Mouse (Mus musculus): Measurements from ENCODE around the gene Prr11. TPM values are rescaled to one million over a fixed set of nuclear protein-coding genes. Genes with fewer than 3 reads are reported as not detected.

Prr11 gene
- total and polyA plus RNA-seq, 3 experiments: 0.18 to 0.36 (median 0.29) TPM

GRCm38 (mm10) chr11:87125562-87125961, 17.1 kb upstream of the Prr11 start:
- Histone ChIP-seq H3K4me3 (no peak overlapping the region), H3K36me3 (ENCODE audit: control insufficient read depth, insufficient read depth, low read length) (no peaks in the 10 kb centered on the region), H3K79me2 (replicated peaks; ENCODE audit: control insufficient read depth, insufficient read depth, low read length) (0 out of 2 replicates have a peak, but pooled peaks cover 1% of the 10 kb centered on the region), H3K27me3 (ENCODE audit: control insufficient read depth, insufficient read depth, low read length) (no peaks in the 10 kb centered on the region), H3K27ac (no peak overlapping the region), H3K4me1 (ENCODE audit: control insufficient read depth, insufficient read depth, low read length) (peaks cover 1% of the 10 kb centered on the region; the same call in 1 of the 2 replicates), H3K9ac (ENCODE audit: low read depth, low read length) (no peak overlapping the region)
- no peak for TF ChIP-seq CTCF (IDR thresholded peaks at IDR 0.05)
- no peak for TF ChIP-seq EP300 (IDR thresholded peaks at IDR 0.05; ENCODE audit: insufficient read depth, low read depth, low read length)
- no peak for TF ChIP-seq POLR2A (IDR thresholded peaks at IDR 0.05; ENCODE audit: insufficient read depth, low read depth, low read length)
- 63% methylated on average over 4 of the region's 4 CpGs for WGBS
- no peak for DNase-seq
- intact Hi-C loops (cut with DNase I): no loop called here

GRCm38 (mm10) chr11:87121864-87122263, 13.4 kb upstream of the Prr11 start:
- H3K27ac ChIP-seq: no peak overlapping the region
- H3K9ac ChIP-seq (ENCODE audit: low read depth, low read length): no peak overlapping the region
- 0 out of 2 replicates have a peak, but pooled peaks cover 1% of the 10 kb centered on the region for H3K79me2 ChIP-seq (replicated peaks; ENCODE audit: control insufficient read depth, insufficient read depth, low read length)
- no peak overlapping the region for H3K4me3 ChIP-seq
- DNase-seq: no peak
- H3K36me3 ChIP-seq (ENCODE audit: control insufficient read depth, insufficient read depth, low read length): no peaks in the 10 kb centered on the region
- intact Hi-C loops (cut with DNase I): no loop called here
- 66% methylated on average over 8 of the region's 8 CpGs for WGBS
- TF ChIP-seq CTCF (IDR thresholded peaks at IDR 0.05): no peak
- TF ChIP-seq EP300 (IDR thresholded peaks at IDR 0.05; ENCODE audit: insufficient read depth, low read depth, low read length): no peak
- TF ChIP-seq POLR2A (IDR thresholded peaks at IDR 0.05; ENCODE audit: insufficient read depth, low read depth, low read length): no peak
- no peaks in the 10 kb centered on the region for H3K4me1 ChIP-seq (ENCODE audit: control insufficient read depth, insufficient read depth, low read length)
- H3K27me3 ChIP-seq (ENCODE audit: control insufficient read depth, insufficient read depth, low read length): no peaks in the 10 kb centered on the region

- no peak overlapping the region for H3K27ac ChIP-seq
- intact Hi-C loops (cut with DNase I): loop anchor here (1.0 kb wide), 1 partner anchor 16 kb away; no protein-coding TSS in a partner anchor
- H3K9ac ChIP-seq (ENCODE audit: low read depth, low read length): no peak overlapping the region; the same call in 1 of the 2 replicates
- 7% methylated on average over 9 of the region's 9 CpGs for WGBS
- H3K4me3 ChIP-seq: peak overlapping the region; percentile 79
- DNase-seq: no peak
- H3K36me3 ChIP-seq (ENCODE audit: control insufficient read depth, insufficient read depth, low read length): peaks cover 3% of the 10 kb centered on the region
- H3K79me2 ChIP-seq (replicated peaks; ENCODE audit: control insufficient read depth, insufficient read depth, low read length): no peaks in the 10 kb centered on the region
- no peak for TF ChIP-seq POLR2A (IDR thresholded peaks at IDR 0.05; ENCODE audit: insufficient read depth, low read depth, low read length)
- H3K27me3 ChIP-seq (ENCODE audit: control insufficient read depth, insufficient read depth, low read length): no peaks in the 10 kb centered on the region
- H3K4me1 ChIP-seq (ENCODE audit: control insufficient read depth, insufficient read depth, low read length): no peaks in the 10 kb centered on the region
These were observed 1.8 kb upstream of the Prr11 start for GRCm38 (mm10) chr11:87110172-87110909.

DNA sequence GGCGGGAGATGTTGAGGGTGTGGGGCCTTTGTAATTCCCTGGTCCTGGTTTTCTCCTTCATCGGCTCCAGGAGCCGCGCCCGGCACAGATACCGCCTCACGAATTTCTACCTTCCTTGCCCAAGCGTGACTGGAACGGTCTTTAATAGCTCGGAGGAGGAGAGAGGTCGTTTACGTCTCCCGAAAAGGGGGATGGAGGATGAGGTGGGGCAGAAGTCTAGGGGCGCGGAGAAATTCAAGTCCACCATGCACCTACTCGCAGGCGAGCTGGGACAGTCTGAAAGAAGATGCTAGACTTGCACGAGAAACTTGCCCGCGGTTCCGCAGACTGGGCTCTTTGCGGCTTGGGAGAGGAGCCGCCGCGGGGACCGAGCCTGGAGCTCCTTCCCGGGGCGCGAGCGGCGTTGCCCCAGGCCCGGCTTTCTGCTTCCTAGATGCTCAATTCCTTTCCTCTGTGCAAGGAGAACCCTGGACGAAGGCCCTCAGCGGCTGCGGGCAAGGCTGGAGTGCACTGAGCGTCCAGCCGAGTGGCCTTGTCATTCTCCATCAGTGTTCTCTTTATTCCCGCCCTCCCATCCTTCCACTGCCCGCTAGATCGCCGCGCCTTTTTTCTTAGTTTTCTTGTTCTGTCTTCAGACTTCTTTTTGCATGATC, 1.1 kb upstream of the Prr11 start:
- intact Hi-C loops (cut with DNase I): loop anchor here (1.0 kb wide), 1 partner anchor 17 kb away; no protein-coding TSS in a partner anchor
- WGBS: under 1% methylated on average over 42 of the region's 42 CpGs
- Histone ChIP-seq H3K27me3 (ENCODE audit: control insufficient read depth, insufficient read depth, low read length) (no peaks in the 10 kb centered on the region), H3K27ac (peak overlapping the region; percentile 82), H3K4me1 (ENCODE audit: control insufficient read depth, insufficient read depth, low read length) (no peaks in the 10 kb centered on the region), H3K36me3 (ENCODE audit: control insufficient read depth, insufficient read depth, low read length) (peaks cover 3% of the 10 kb centered on the region), H3K79me2 (replicated peaks; ENCODE audit: control insufficient read depth, insufficient read depth, low read length) (no peaks in the 10 kb centered on the region), H3K4me3 (peak overlapping the region; percentile 79), H3K9ac (ENCODE audit: low read depth, low read length) (peak overlapping the region; percentile 75)
- peak in 1 of 2 experiments; percentile 62 for DNase-seq
- TF ChIP-seq EP300 (IDR thresholded peaks at IDR 0.05; ENCODE audit: insufficient read depth, low read depth, low read length): no peak
- TF ChIP-seq POLR2A (IDR thresholded peaks at IDR 0.05; ENCODE audit: insufficient read depth, low read depth, low read length): no peak
- TF ChIP-seq CTCF (IDR thresholded peaks at IDR 0.05): no peak

DNA sequence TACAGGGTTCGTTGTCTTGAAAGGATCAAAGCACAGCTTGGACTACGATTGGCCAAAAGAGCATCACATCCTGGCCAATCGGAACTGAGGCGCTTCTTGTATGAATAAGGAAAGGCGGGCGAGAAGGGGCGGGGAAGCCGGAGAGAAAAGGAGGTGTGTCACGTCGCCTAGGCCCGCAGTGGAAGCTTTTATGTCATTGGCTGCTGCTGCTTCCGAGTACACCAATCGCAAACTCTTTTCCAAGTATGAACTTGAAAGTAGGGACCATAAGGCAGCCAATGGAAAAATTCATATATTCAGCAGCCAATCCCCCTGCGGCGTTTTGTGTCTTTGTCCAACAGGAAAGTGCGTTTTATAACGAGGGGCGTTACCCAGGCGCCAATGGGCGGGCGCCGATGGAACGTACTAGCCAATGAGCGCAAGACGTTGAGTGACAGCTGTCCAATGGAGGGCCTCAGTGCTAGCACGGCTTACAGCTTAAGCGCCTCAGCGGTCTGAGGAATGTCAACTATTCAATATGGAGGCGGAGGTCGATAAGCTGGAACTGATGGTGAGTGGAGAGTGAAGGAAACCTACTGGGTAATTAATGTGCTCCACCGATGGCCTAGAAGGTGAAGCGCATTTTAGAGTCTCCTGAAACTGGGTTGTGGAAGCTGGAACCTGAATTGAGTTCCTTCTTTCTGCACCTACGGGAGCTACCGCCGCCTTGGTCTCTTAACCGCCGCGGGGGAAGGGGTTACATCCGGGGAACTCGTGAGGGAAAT, 429 bp upstream of the Prr11 start, which contains the start of gene Ska2:
Gene Ska2, plus strand, starts transcription at position 480 of the 764 bp plus-strand sequence.
- H3K4me1 ChIP-seq (ENCODE audit: control insufficient read depth, insufficient read depth, low read length): no peaks in the 10 kb centered on the region
- H3K27me3 ChIP-seq (ENCODE audit: control insufficient read depth, insufficient read depth, low read length): no peaks in the 10 kb centered on the region
- H3K9ac ChIP-seq (ENCODE audit: low read depth, low read length): peak within 1 kb of the TSS; percentile 75
- H3K4me3 ChIP-seq: peak within 1 kb of the TSS; percentile 79
- peaks cover 3% of the 10 kb centered on the region for H3K36me3 ChIP-seq (ENCODE audit: control insufficient read depth, insufficient read depth, low read length)
- TF ChIP-seq EP300 (IDR thresholded peaks at IDR 0.05; ENCODE audit: insufficient read depth, low read depth, low read length): peak; percentile 83; the same call in 1 of the 2 replicates
- no peak for TF ChIP-seq CTCF (IDR thresholded peaks at IDR 0.05)
- TF ChIP-seq POLR2A (IDR thresholded peaks at IDR 0.05; ENCODE audit: insufficient read depth, low read depth, low read length): peak; percentile 80
- H3K27ac ChIP-seq: peak within 1 kb of the TSS; percentile 82
- DNase-seq: peak; percentile 94 to 98
- intact Hi-C loops (cut with DNase I): no loop called here
- no peaks in the 10 kb centered on the region for H3K79me2 ChIP-seq (replicated peaks; ENCODE audit: control insufficient read depth, insufficient read depth, low read length)
- under 1% methylated on average over 40 of the region's 40 CpGs for WGBS

All from heart, adult 2 months (tissue).